Mouse (Mus musculus): Measurements from ENCODE around the gene Tbc1d1. TPM values are rescaled to one million over a fixed set of nuclear protein-coding genes. Genes with fewer than 3 reads are reported as not detected.

The Tbc1d1 gene
- polyA plus RNA-seq, 1 experiment from 2014 or later = 12.2 TPM

GRCm38 (mm10) chr5:64146384-64147005, 9.6 kb upstream of the Tbc1d1 start:
- Histone ChIP-seq H3K4me1 (no peaks in the 10 kb centered on the region), H3K9ac (replicated peaks) (no peak overlapping the region), H3K27me3 (no peaks in the 10 kb centered on the region), H3K4me3 (no peak overlapping the region), H3K36me3 (no peaks in the 10 kb centered on the region), H3K27ac (replicated peaks) (no peak overlapping the region), H3K4me2 (replicated peaks) (no peak overlapping the region), H3K9me3 (no peaks in the 10 kb centered on the region)
- 76% methylated on average over 10 of the region's 10 CpGs for WGBS
- no peak for ATAC-seq (replicated peaks)

DNA sequence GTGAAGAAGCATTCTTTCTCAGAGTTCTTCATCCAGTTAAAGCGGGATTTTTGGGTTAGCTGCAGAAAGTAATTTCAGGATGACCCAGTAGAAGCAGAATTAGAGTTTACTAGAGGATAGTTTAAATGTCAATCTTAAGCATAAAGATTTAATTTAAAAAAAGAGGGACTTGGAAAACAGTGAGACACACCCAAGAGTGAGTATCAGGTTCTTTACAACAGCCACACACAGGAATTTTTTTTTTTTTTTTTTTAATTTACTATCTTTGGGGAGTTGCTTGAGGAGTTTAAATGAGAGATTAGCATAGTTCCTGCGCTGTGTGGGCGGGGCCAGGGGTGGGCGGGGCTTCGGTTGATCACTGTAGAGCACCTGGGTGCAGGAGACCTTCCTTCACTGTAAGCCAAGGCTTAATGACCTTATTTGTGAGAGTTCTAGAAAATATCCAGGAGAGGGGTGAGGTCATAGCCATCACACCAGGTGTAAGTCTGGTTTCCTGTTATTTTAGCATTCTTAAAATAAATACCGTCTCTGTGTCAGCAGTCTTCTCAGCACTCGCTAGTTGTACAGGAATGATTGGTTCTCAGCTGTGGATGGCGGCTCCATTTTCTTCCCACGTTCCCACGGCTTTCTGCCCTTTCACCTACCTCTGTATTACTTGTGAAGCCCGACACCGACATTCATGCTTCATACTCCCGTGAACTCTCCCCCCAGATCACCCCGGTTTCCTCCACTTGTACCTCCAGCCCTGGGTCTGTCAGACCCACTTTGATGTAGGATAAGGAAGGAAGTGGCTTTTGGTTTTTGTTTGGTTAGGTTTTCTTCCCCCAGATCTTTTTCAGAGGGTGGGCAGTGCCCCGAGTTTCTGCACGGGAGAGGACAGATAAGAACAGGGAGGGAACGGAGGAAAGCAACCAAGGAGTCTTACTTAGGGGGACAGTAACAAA, 6.6 kb upstream of the Tbc1d1 start:
- no peaks in the 10 kb centered on the region for H3K4me1 ChIP-seq
- no peaks in the 10 kb centered on the region for H3K36me3 ChIP-seq
- H3K4me3 ChIP-seq = no peak overlapping the region
- no peak overlapping the region for H3K27ac ChIP-seq (replicated peaks)
- H3K4me2 ChIP-seq (replicated peaks) = no peak overlapping the region
- no peaks in the 10 kb centered on the region for H3K27me3 ChIP-seq
- WGBS = 31% methylated on average over 17 of the region's 17 CpGs
- H3K9ac ChIP-seq (replicated peaks) = no peak overlapping the region
- H3K9me3 ChIP-seq = no peaks in the 10 kb centered on the region
- ATAC-seq (replicated peaks) = no peak

DNA sequence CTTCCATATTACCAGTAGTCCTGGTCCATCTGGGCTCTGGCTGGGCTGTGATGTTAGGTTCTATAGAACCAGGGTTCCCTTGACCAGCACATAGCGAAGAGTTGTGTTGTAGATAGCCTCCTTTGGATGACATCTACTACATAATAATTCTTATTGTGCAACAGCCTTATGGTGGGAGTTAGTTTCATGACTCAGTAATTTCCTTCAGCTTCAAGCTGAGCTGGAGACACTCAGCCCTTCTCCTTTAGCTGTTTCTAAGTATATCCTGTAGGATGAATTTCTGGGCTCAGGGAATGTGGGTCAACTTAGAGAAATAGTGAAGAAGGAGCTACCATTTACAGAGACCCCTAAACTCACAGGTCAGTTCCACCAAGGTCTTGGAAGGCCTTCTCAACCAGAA, 2.8 kb upstream of the Tbc1d1 start:
- H3K9me3 ChIP-seq = no peaks in the 10 kb centered on the region
- no peaks in the 10 kb centered on the region for H3K4me1 ChIP-seq
- H3K27me3 ChIP-seq = no peaks in the 10 kb centered on the region
- no peak overlapping the region for H3K4me2 ChIP-seq (replicated peaks)
- no peak for ATAC-seq (replicated peaks)
- WGBS = 94% methylated on average over 1 of the region's 1 CpGs
- no peak overlapping the region for H3K9ac ChIP-seq (replicated peaks)
- H3K27ac ChIP-seq (replicated peaks) = no peak overlapping the region
- H3K36me3 ChIP-seq = no peaks in the 10 kb centered on the region
- H3K4me3 ChIP-seq = no peak overlapping the region

DNA sequence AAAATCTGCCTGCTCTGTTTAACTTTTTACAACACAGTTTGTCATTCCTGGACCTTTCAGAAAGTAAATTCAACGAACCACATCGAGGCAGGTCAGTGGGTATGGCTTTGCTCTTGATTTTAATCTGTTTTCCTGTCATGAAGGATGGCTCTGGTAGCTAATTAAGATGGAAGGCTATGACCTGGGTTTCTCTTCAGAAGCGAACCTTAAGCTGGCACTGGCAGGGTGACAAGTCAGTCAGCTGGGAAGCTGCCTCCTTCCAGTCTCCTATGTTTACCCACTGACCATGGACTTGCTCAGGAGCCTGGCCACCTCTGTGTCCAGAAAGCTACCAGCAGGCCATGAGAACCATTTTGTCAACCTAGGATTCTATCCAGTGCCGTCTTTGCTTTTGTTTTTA, 474 bp downstream of the Tbc1d1 start:
- Histone ChIP-seq H3K9me3 (no peaks in the 10 kb centered on the region), H3K4me2 (replicated peaks) (no peak overlapping the region), H3K27ac (replicated peaks) (no peak overlapping the region), H3K4me1 (peaks cover 19% of the 10 kb centered on the region), H3K36me3 (no peaks in the 10 kb centered on the region), H3K4me3 (no peak overlapping the region), H3K9ac (replicated peaks) (no peak overlapping the region), H3K27me3 (peaks cover 5% of the 10 kb centered on the region; the same call in 1 of the 2 replicates)
- WGBS = 56% methylated on average over 4 of the region's 4 CpGs
- no peak for ATAC-seq (replicated peaks)

- H3K36me3 ChIP-seq = no peaks in the 10 kb centered on the region
- no peak for ATAC-seq (replicated peaks)
- no peak overlapping the region for H3K4me3 ChIP-seq
- peaks cover 19% of the 10 kb centered on the region for H3K4me1 ChIP-seq
- peaks cover 5% of the 10 kb centered on the region; the same call in 1 of the 2 replicates for H3K27me3 ChIP-seq
- no peaks in the 10 kb centered on the region for H3K9me3 ChIP-seq
- H3K9ac ChIP-seq (replicated peaks) = no peak overlapping the region
- H3K4me2 ChIP-seq (replicated peaks) = no peak overlapping the region
- no peak overlapping the region for H3K27ac ChIP-seq (replicated peaks)
- WGBS = 54% methylated on average over 1 of the region's 1 CpGs
Measured at GRCm38 (mm10) chr5:64157926-64158325, 1.8 kb downstream of the Tbc1d1 start.

DNA sequence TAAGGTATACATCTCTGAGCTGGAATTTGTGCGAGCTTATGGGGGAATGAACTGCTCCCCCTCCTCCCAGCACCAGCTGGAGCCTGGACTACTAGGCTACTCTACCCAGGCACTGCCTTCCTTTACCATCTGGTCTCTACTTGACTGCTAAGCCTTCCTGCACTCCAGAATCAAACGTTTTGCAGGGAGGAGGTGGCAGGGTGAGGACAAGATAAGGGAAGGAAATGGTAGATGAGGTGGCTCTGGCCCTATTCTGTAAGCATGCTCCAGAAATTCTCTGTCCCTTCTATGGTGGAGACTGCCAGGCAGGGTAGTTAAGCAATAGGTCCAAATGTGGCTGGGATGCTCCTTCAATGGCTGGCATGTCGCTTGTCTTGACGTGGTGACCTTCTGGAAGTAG, 2.4 kb downstream of the Tbc1d1 start:
- peaks cover 19% of the 10 kb centered on the region for H3K4me1 ChIP-seq
- no peak for ATAC-seq (replicated peaks)
- H3K36me3 ChIP-seq = no peaks in the 10 kb centered on the region
- H3K27ac ChIP-seq (replicated peaks) = no peak overlapping the region
- H3K4me2 ChIP-seq (replicated peaks) = peak overlapping the region; percentile 100; the same call in 1 of the 2 replicates
- no peak overlapping the region for H3K9ac ChIP-seq (replicated peaks)
- H3K9me3 ChIP-seq = no peaks in the 10 kb centered on the region
- 0 out of 2 replicates have a peak overlapping the region, but pooled peaks have one; percentile 74 for H3K4me3 ChIP-seq
- peaks cover 5% of the 10 kb centered on the region; the same call in 1 of the 2 replicates for H3K27me3 ChIP-seq
- WGBS = 44% methylated on average over 4 of the region's 4 CpGs

- peak; percentile 66 for ATAC-seq (replicated peaks)
- Histone ChIP-seq H3K9ac (replicated peaks) (peak overlapping the region; percentile 65), H3K27me3 (peaks cover 5% of the 10 kb centered on the region; the same call in 1 of the 2 replicates), H3K4me2 (replicated peaks) (peak overlapping the region; percentile 100), H3K4me1 (peaks cover 19% of the 10 kb centered on the region), H3K27ac (replicated peaks) (no peak overlapping the region), H3K36me3 (no peaks in the 10 kb centered on the region), H3K4me3 (peak overlapping the region; percentile 74), H3K9me3 (no peaks in the 10 kb centered on the region)
- under 1% methylated on average over 39 of the region's 39 CpGs for WGBS
Measured at GRCm38 (mm10) chr5:64159065-64159780, 3.1 kb downstream of the Tbc1d1 start.

DNA sequence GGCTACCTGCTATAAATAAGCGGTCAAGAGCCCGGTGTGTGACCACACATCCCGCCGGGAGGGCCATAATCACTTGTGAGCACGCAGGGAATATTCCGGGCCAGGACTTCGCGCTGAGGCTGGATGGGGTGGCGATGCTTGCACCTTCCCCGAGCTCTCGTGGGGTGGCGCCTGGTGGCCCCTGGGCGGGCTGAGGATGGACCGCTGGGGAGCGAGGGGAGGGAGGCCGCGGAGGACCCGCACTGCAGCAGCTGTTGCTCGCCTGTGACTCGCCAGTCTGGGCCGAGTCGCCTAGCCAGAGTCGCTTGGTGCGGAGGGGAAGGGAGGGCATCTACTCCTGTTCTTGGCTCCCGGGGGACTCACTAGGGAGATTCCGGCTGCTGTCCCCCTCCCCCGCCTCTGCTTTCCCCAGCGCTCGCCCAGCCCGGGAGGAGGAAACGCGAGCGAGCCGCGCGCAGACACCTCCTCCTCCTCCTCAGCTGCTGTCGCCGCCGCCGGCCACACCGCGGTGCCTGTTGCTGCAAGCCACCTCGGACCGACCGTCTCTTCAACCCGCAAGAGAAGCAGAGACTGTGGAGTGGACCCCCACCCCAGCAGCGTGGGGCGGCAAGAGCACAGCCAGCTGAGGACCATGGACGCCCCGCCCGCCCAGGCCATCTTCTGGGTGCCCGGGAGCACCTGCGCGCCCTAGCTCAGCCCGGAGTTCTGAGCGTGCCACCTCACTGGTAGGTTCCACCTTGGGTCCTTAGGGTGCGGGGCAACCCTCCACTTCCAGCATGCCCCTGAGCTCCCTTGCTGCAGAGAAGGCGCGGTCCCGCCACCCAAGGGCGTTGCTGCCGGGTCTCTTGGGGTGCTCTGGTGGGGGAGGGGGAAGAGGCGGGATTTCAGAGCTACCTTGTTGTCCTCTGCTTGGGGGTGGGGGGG, 3.9 kb downstream of the Tbc1d1 start:
- Histone ChIP-seq H3K4me1 (peaks cover 19% of the 10 kb centered on the region), H3K36me3 (no peaks in the 10 kb centered on the region), H3K4me2 (replicated peaks) (peak overlapping the region; percentile 100), H3K27ac (replicated peaks) (no peak overlapping the region), H3K9me3 (no peaks in the 10 kb centered on the region), H3K27me3 (peaks cover 5% of the 10 kb centered on the region; the same call in 1 of the 2 replicates), H3K9ac (replicated peaks) (peak overlapping the region; percentile 65), H3K4me3 (peak overlapping the region; percentile 74)
- peak; percentile 84 for ATAC-seq (replicated peaks)
- under 1% methylated on average over 43 of the region's 63 CpGs for WGBS

GRCm38 (mm10) chr5:64160705-64161391, 4.7 kb downstream of the Tbc1d1 start:
- Histone ChIP-seq H3K27ac (replicated peaks) (no peak overlapping the region), H3K4me3 (peak overlapping the region; percentile 74), H3K4me2 (replicated peaks) (peak overlapping the region; percentile 100), H3K36me3 (no peaks in the 10 kb centered on the region), H3K9me3 (no peaks in the 10 kb centered on the region), H3K4me1 (peaks cover 19% of the 10 kb centered on the region), H3K27me3 (peaks cover 5% of the 10 kb centered on the region; the same call in 1 of the 2 replicates), H3K9ac (replicated peaks) (peak overlapping the region; percentile 65; the same call in 1 of the 2 replicates)
- ATAC-seq (replicated peaks) = no peak
- 2% methylated on average over 23 of the region's 23 CpGs for WGBS

- H3K9ac ChIP-seq (replicated peaks) = no peak overlapping the region
- no peak overlapping the region for H3K4me3 ChIP-seq
- peaks cover 19% of the 10 kb centered on the region for H3K4me1 ChIP-seq
- ATAC-seq (replicated peaks) = no peak
- peaks cover 5% of the 10 kb centered on the region; the same call in 1 of the 2 replicates for H3K27me3 ChIP-seq
- no peaks in the 10 kb centered on the region for H3K9me3 ChIP-seq
- no peak overlapping the region for H3K27ac ChIP-seq (replicated peaks)
- H3K4me2 ChIP-seq (replicated peaks) = 0 out of 2 replicates have a peak overlapping the region, but pooled peaks have one; percentile 100
- no peaks in the 10 kb centered on the region for H3K36me3 ChIP-seq
- WGBS = 90% methylated on average over 3 of the region's 3 CpGs
Measured at GRCm38 (mm10) chr5:64161917-64162316, 5.8 kb downstream of the Tbc1d1 start.

Data from forebrain, embryonic 15.5 days (tissue).